Mouse (Mus musculus): Measurements from ENCODE around the gene Eml3.
A peak's percentile ranks its signal among the peaks of the same experiment; 100 is the strongest.

Gene Eml3

GRCm38 (mm10) chr19:8988346-8989065 is 59.2 kb downstream of the Eml3 start:
- DNase-seq (ENCODE audit: low spot score): no peak

- DNase-seq (ENCODE audit: low spot score): peak; percentile 75
These were observed 59.8 kb downstream of the Eml3 start, which contains the start of gene Ahnak for GRCm38 (mm10) chr19:8989066-8989566. Ahnak (plus strand) TSS chr19:8989284.

GRCm38 (mm10) chr19:8989567-8990431 is 60.4 kb downstream of the Eml3 start:
- peak; percentile 87 for DNase-seq (ENCODE audit: low spot score)

GRCm38 (mm10) chr19:8990432-8991102 is 61.2 kb downstream of the Eml3 start:
- DNase-seq (ENCODE audit: low spot score): no peak
